Mouse (Mus musculus): ENCODE results near the gene Sall1.

Sall1 gene

GRCm38 (mm10) chr8:88989002-88989401 lies 55.0 kb downstream of the Sall1 start:
- no peak for DNase-seq

DNA sequence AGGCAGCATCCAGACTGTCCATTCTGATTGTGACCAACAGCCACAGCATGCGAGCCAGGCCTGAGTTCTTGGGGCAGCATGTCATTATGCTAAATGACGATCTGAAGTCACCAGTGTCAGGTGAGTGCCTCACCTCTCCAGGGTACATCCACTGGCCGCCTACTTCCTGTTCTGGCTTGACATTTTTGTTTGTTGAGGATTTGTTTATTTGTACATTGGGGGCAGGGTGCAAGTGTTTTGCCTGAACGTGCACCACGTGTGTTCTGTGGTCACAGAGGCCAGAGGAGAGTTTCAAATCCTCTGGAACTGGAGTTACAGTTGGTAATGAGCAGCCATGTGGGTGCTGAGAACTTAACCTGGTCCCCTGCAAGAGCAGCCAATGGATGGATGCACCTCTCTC lies 60.5 kb downstream of the Sall1 start:
- DNase-seq = no peak
